Mouse (Mus musculus): ENCODE measurements around the gene Ramac. TPM values are rescaled to one million over a fixed set of nuclear protein-coding genes. Genes with fewer than 3 reads are reported as not detected.

Gene Ramac
- polyA plus RNA-seq, 1 experiment from 2014 or later, result 107 TPM

Other genes starting within 250 kb of the Ramac start
- gene Fsd2, start 196.0 kb upstream of the Ramac start, polyA plus RNA-seq (2014; fragmentation: Nextera tagmentation; extraction: Ambion mirVana), result 3.7 and 5.0 TPM in 2 replicates
- gene Whamm, start 191.7 kb upstream of the Ramac start, polyA plus RNA-seq (2014; fragmentation: Nextera tagmentation; extraction: Ambion mirVana), result 6.9 and 7.3 TPM in 2 replicates
- 23.7 and 25.2 TPM in 2 replicates for gene Homer2, start 55.4 kb upstream of the Ramac start, polyA plus RNA-seq (2014; fragmentation: Nextera tagmentation; extraction: Ambion mirVana)
- gene 3110040N11Rik, start 26.6 kb downstream of the Ramac start, polyA plus RNA-seq (2014; fragmentation: Nextera tagmentation; extraction: Ambion mirVana), result 51.3 and 53.7 TPM in 2 replicates
- gene Btbd1, start 66.5 kb downstream of the Ramac start, polyA plus RNA-seq (2014; fragmentation: Nextera tagmentation; extraction: Ambion mirVana), result 100 and 109 TPM in 2 replicates
- not detected in 2 replicates for gene Gm10160, start 92.9 kb downstream of the Ramac start, polyA plus RNA-seq (2014; fragmentation: Nextera tagmentation; extraction: Ambion mirVana)
- gene Tm6sf1, start 96.1 kb downstream of the Ramac start, polyA plus RNA-seq (2014; fragmentation: Nextera tagmentation; extraction: Ambion mirVana), result 34.7 and 50.6 TPM in 2 replicates
- gene Hdgfl3, start 171.5 kb downstream of the Ramac start, polyA plus RNA-seq (2014; fragmentation: Nextera tagmentation; extraction: Ambion mirVana), result 17.0 and 18.7 TPM in 2 replicates
- gene Bnc1, start 229.4 kb downstream of the Ramac start, polyA plus RNA-seq (2014; fragmentation: Nextera tagmentation; extraction: Ambion mirVana), result 2.1 and 2.9 TPM in 2 replicates

Data from embryonic facial prominence, embryonic 14.5 days (tissue).